Mouse (Mus musculus) gonadal fat pad, adult 2 months (tissue): ENCODE data around the gene Btn2a2. TPM values are rescaled to one million over a fixed set of nuclear protein-coding genes. Genes with fewer than 3 reads are reported as not detected.

ENCODE experiments used
- DNase-seq: peaks from one replicate; pipeline ENCODE4 v3.0.0-alpha.2; 2012; ENCODE audit warnings: low read depth
- polyA plus RNA-seq: library from polyadenylated mRNA; depleted of rRNA; stranded (reverse); fragments of >200 nt; gene quantifications from 2 replicates; pipeline ENCODE4 v1.2.3, GENCODE M21; 2012

The Btn2a2 gene
- polyA plus RNA-seq, 1 experiment: not detected

- DNase-seq: no peak
Measured at GRCm38 (mm10) chr13:23521703-23522102, 33.0 kb upstream of the Btn2a2 start.

- no peak for DNase-seq
Measured at GRCm38 (mm10) chr13:23519416-23519815, 30.8 kb upstream of the Btn2a2 start.

GRCm38 (mm10) chr13:23518885-23519284, 30.2 kb upstream of the Btn2a2 start:
- no peak for DNase-seq

GRCm38 (mm10) chr13:23518295-23518603, 29.6 kb upstream of the Btn2a2 start:
- DNase-seq: no peak

GRCm38 (mm10) chr13:23517603-23518294, 29.1 kb upstream of the Btn2a2 start:
- DNase-seq: no peak

- DNase-seq: no peak
Measured at GRCm38 (mm10) chr13:23516822-23517602, 28.4 kb upstream of the Btn2a2 start.

- no peak for DNase-seq
Measured at GRCm38 (mm10) chr13:23515826-23516620, 27.4 kb upstream of the Btn2a2 start.

GRCm38 (mm10) chr13:23515281-23515680, 26.6 kb upstream of the Btn2a2 start:
- no peak for DNase-seq

GRCm38 (mm10) chr13:23513517-23513916, 24.9 kb upstream of the Btn2a2 start:
- DNase-seq: no peak

GRCm38 (mm10) chr13:23510127-23510526, 21.5 kb upstream of the Btn2a2 start:
- no peak for DNase-seq

GRCm38 (mm10) chr13:23506819-23507515, 18.3 kb upstream of the Btn2a2 start:
- DNase-seq: no peak

- DNase-seq: no peak
Measured at GRCm38 (mm10) chr13:23506351-23506750, 17.7 kb upstream of the Btn2a2 start.

GRCm38 (mm10) chr13:23505662-23506345, 17.1 kb upstream of the Btn2a2 start:
- DNase-seq: no peak

- no peak for DNase-seq
Measured at GRCm38 (mm10) chr13:23503797-23504196, 15.1 kb upstream of the Btn2a2 start.

GRCm38 (mm10) chr13:23502916-23503315, 14.3 kb upstream of the Btn2a2 start:
- no peak for DNase-seq

GRCm38 (mm10) chr13:23502031-23502567, 13.4 kb upstream of the Btn2a2 start:
- DNase-seq: no peak

- no peak for DNase-seq
Measured at GRCm38 (mm10) chr13:23501511-23501910, 12.9 kb upstream of the Btn2a2 start.

GRCm38 (mm10) chr13:23500424-23501200, 12.0 kb upstream of the Btn2a2 start:
- no peak for DNase-seq

- no peak for DNase-seq
Measured at GRCm38 (mm10) chr13:23499943-23500342, 11.3 kb upstream of the Btn2a2 start.

- DNase-seq: no peak
Measured at GRCm38 (mm10) chr13:23498653-23499052, 10.0 kb upstream of the Btn2a2 start.
